Mouse (Mus musculus) forebrain, embryonic 13.5 days (tissue): ENCODE measurements around the gene Smyd2. TPM values are rescaled to one million over a fixed set of nuclear protein-coding genes. Genes with fewer than 3 reads are reported as not detected.

Source experiments
- ATAC-seq: fragments of 200-750 bp; cut with Nextera tagmentation; 2 replicates; pipeline ENCODE4 v1.8.0; 2017
- H3K27ac ChIP-seq: fragments of 300-500 bp; sonication (generic); 2 replicates; pipeline ENCODE4 v1.5.1; 2015; ENCODE audit warnings: inconsistent platforms, mild to moderate bottlenecking, moderate library complexity
- H3K27me3 ChIP-seq: fragments of 300-500 bp; sonication (generic); 2 replicates; pipeline ENCODE4 v1.6.1; 2015; ENCODE audit warnings: mild to moderate bottlenecking, inconsistent platforms
- H3K36me3 ChIP-seq: fragments of 300-500 bp; sonication (generic); 2 replicates; pipeline ENCODE4 v1.6.1; 2015; ENCODE audit warnings: mild to moderate bottlenecking, inconsistent platforms; ENCODE audit not compliant: poor library complexity, severe bottlenecking
- H3K4me1 ChIP-seq: fragments of 300-500 bp; sonication (generic); 2 replicates; pipeline ENCODE4 v1.6.1; 2015; ENCODE audit warnings: inconsistent platforms
- H3K4me2 ChIP-seq: fragments of 300-500 bp; sonication (generic); 2 replicates; pipeline ENCODE4 v1.6.1; 2015; ENCODE audit warnings: inconsistent platforms, mild to moderate bottlenecking, moderate library complexity
- H3K4me3 ChIP-seq: fragments of 300-500 bp; sonication (generic); 2 replicates; pipeline ENCODE4 v1.5.1; 2015; ENCODE audit warnings: mild to moderate bottlenecking, inconsistent platforms
- H3K9ac ChIP-seq: fragments of 300-500 bp; sonication (generic); 2 replicates; pipeline ENCODE4 v1.6.1; 2015; ENCODE audit warnings: mild to moderate bottlenecking, inconsistent platforms
- H3K9me3 ChIP-seq: fragments of 300-500 bp; sonication (generic); replicated peaks from 2 replicates; pipeline ENCODE4 v1.6.1; 2016; ENCODE audit warnings: inconsistent platforms
- WGBS: fragments of 180-500 bp; shearing (Covaris S2); methylation state at CpG from one replicate; pipeline ENCODE4 v1.1.7; 2015; 5-methylcytosine and 5-hydroxymethylcytosine counted together
- polyA plus RNA-seq: library from polyadenylated mRNA; unstranded; fragments of >200 nt; fragmentation: Nextera tagmentation; extraction: Ambion mirVana; gene quantifications from 2 replicates; pipeline ENCODE4 v1.2.1, GENCODE M21; 2015

The Smyd2 gene
- polyA plus RNA-seq, 1 experiment from 2014 or later = 41.9 TPM

DNA sequence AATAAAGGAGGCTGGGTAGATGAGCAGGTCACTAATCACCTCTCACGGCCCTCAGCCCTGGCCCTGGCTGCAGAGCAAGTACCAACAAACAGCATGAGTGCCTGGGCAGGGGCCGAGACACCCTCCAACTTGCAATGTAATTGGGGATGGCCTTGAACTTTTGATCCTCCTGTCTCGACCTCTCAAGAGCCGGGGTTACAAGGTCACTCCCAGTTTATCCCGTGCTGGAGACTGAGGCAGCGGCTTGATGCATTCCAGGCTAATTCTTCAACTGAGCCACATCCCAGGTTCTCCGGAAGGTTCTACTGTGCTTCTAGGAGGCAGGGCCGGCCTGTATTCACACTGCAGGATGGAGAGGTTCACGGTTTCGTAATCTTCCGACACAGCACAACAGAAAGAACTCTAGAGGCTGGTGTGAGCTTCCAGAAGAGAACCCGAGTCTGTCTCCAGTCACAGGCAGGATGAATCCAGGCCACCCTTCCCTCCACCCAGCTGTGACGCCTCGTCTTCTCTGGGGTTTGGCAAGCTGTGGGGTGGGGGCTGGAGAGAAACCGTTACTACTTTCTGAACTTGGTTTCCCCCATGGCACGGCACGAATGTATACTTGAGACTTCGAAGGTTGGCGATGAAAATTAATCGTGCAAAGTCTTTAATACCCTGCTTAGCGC lies 8.9 kb downstream of the Smyd2 start:
- no peak overlapping the region for H3K4me3 ChIP-seq
- H3K9me3 ChIP-seq = no peaks in the 10 kb centered on the region
- no peak overlapping the region for H3K4me2 ChIP-seq
- peaks cover 33% of the 10 kb centered on the region for H3K4me1 ChIP-seq
- ATAC-seq = no peak
- H3K27ac ChIP-seq = no peak overlapping the region
- WGBS = 88% methylated on average over 21 of the region's 21 CpGs
- 0 out of 2 replicates have a peak, but pooled peaks cover 5% of the 10 kb centered on the region for H3K36me3 ChIP-seq
- no peak overlapping the region for H3K9ac ChIP-seq
- peaks cover 2% of the 10 kb centered on the region; the same call in 1 of the 2 replicates for H3K27me3 ChIP-seq

GRCm38 (mm10) chr1:189910685-189911345 lies 11.3 kb downstream of the Smyd2 start:
- no peak overlapping the region for H3K4me3 ChIP-seq
- no peaks in the 10 kb centered on the region for H3K9me3 ChIP-seq
- 0 out of 2 replicates have a peak, but pooled peaks cover 5% of the 10 kb centered on the region for H3K36me3 ChIP-seq
- H3K4me1 ChIP-seq = peaks cover 25% of the 10 kb centered on the region
- 0 out of 2 replicates have a peak, but pooled peaks have one; percentile 33 for ATAC-seq
- H3K9ac ChIP-seq = no peak overlapping the region
- H3K4me2 ChIP-seq = no peak overlapping the region
- no peaks in the 10 kb centered on the region; the same call in 1 of the 2 replicates for H3K27me3 ChIP-seq
- WGBS = 72% methylated on average over 13 of the region's 13 CpGs
- no peak overlapping the region for H3K27ac ChIP-seq

GRCm38 (mm10) chr1:189903169-189903568 lies 19.0 kb downstream of the Smyd2 start:
- H3K4me2 ChIP-seq = no peak overlapping the region
- H3K27me3 ChIP-seq = no peaks in the 10 kb centered on the region
- 78% methylated on average over 11 of the region's 11 CpGs for WGBS
- peaks cover 9% of the 10 kb centered on the region; the same call in 1 of the 2 replicates for H3K36me3 ChIP-seq
- no peaks in the 10 kb centered on the region for H3K9me3 ChIP-seq
- H3K4me3 ChIP-seq = no peak overlapping the region
- no peak overlapping the region for H3K9ac ChIP-seq
- no peak for ATAC-seq
- H3K27ac ChIP-seq = no peak overlapping the region
- H3K4me1 ChIP-seq = peaks cover 2% of the 10 kb centered on the region

- 97% methylated on average over 9 of the region's 9 CpGs for WGBS
- Histone ChIP-seq H3K9ac (no peak overlapping the region), H3K27ac (no peak overlapping the region), H3K4me2 (no peak overlapping the region), H3K9me3 (no peaks in the 10 kb centered on the region), H3K4me1 (peaks cover 9% of the 10 kb centered on the region), H3K36me3 (peaks cover 9% of the 10 kb centered on the region; the same call in 1 of the 2 replicates), H3K27me3 (no peaks in the 10 kb centered on the region), H3K4me3 (no peak overlapping the region)
- ATAC-seq = no peak
Measured at GRCm38 (mm10) chr1:189902413-189902812, 19.8 kb downstream of the Smyd2 start.

DNA sequence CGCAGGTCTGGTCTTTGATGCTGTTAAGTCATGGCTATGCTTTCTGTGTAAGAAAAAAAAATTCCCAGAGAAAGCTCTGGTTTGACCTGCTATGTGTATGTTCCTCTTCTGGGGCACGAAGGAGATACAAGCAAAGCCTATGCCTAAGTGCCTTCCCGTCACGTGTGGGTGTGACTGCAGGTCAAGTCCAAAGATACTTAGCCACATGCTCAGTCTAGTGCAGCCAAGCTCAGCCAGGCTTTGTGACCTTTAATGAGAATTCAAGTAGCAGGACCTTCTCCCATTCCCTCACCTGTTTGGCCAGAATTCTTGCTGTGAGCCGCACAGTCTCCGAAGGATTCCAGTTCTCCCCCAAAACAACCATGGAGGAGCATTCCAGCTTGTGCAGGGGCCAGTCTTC lies 22.6 kb downstream of the Smyd2 start:
- H3K4me1 ChIP-seq = peaks cover 9% of the 10 kb centered on the region
- H3K4me2 ChIP-seq = no peak overlapping the region
- no peak overlapping the region for H3K9ac ChIP-seq
- no peaks in the 10 kb centered on the region for H3K9me3 ChIP-seq
- H3K36me3 ChIP-seq = peaks cover 23% of the 10 kb centered on the region
- H3K4me3 ChIP-seq = no peak overlapping the region
- H3K27me3 ChIP-seq = no peaks in the 10 kb centered on the region
- H3K27ac ChIP-seq = no peak overlapping the region
- 97% methylated on average over 6 of the region's 6 CpGs for WGBS
- ATAC-seq = no peak

DNA sequence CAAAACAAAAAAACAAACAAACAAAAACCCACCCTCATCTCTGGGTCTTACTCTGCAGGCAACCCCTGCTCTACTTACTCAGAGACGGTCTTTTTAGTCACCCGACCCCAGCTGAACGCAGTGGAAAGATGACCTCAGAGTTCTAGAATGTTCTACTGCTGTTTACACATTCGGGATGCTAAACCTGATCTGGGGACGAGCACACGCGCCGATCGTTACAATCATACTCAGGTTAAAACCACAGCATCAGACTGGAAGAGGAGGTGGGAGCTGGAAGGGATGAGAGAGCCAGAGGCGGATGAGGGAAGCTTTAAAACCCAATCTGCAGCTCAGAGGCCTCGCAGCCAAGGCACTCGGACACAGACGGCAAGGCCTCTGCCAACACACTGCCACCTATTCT lies 23.5 kb downstream of the Smyd2 start:
- Histone ChIP-seq H3K9me3 (no peaks in the 10 kb centered on the region), H3K27me3 (no peaks in the 10 kb centered on the region), H3K36me3 (peaks cover 27% of the 10 kb centered on the region), H3K27ac (no peak overlapping the region), H3K9ac (no peak overlapping the region), H3K4me3 (no peak overlapping the region), H3K4me2 (no peak overlapping the region), H3K4me1 (peaks cover 16% of the 10 kb centered on the region)
- WGBS = 87% methylated on average over 13 of the region's 13 CpGs
- no peak for ATAC-seq

DNA sequence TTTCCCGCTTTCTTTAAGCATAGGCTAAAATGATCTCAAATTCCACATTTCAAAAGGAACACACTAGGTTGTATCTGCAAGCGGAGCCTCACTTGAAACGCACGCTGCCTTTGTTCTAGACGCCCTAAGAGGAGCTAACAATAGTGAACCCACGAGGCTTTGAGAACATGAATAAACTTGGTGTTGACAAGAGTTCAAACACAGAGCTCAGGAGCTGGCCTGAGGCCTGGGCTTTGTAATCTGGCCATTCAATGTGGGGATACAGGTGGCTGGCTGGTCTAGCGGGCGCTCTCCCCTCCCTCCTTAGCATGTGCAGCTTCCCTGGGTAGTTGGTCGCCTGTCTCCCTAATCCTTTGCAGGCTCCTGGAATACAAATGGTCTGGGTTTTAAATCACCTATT lies 24.3 kb downstream of the Smyd2 start:
- Histone ChIP-seq H3K4me3 (no peak overlapping the region), H3K4me1 (peaks cover 16% of the 10 kb centered on the region), H3K4me2 (no peak overlapping the region), H3K9ac (no peak overlapping the region), H3K27me3 (no peaks in the 10 kb centered on the region), H3K36me3 (peaks cover 35% of the 10 kb centered on the region), H3K27ac (no peak overlapping the region), H3K9me3 (no peaks in the 10 kb centered on the region)
- no peak for ATAC-seq
- WGBS = 18% methylated on average over 9 of the region's 9 CpGs

GRCm38 (mm10) chr1:189894191-189894590 lies 28.0 kb downstream of the Smyd2 start:
- Histone ChIP-seq H3K4me2 (no peak overlapping the region), H3K9me3 (no peaks in the 10 kb centered on the region), H3K4me1 (peaks cover 16% of the 10 kb centered on the region), H3K4me3 (no peak overlapping the region), H3K9ac (no peak overlapping the region), H3K27me3 (no peaks in the 10 kb centered on the region), H3K27ac (no peak overlapping the region), H3K36me3 (peaks cover 31% of the 10 kb centered on the region)
- no peak for ATAC-seq
- WGBS = 64% methylated on average over 9 of the region's 9 CpGs

- peaks cover 7% of the 10 kb centered on the region for H3K4me1 ChIP-seq
- H3K36me3 ChIP-seq = peaks cover 9% of the 10 kb centered on the region; the same call in 1 of the 2 replicates
- H3K4me3 ChIP-seq = no peak overlapping the region
- no peak overlapping the region for H3K4me2 ChIP-seq
- no peak for ATAC-seq
- 73% methylated on average over 10 of the region's 10 CpGs for WGBS
- no peak overlapping the region for H3K27ac ChIP-seq
- H3K9ac ChIP-seq = no peak overlapping the region
- peaks cover 4% of the 10 kb centered on the region; the same call in 1 of the 2 replicates for H3K27me3 ChIP-seq
- no peaks in the 10 kb centered on the region for H3K9me3 ChIP-seq
Measured at GRCm38 (mm10) chr1:189888749-189889148, 33.4 kb downstream of the Smyd2 start.

DNA sequence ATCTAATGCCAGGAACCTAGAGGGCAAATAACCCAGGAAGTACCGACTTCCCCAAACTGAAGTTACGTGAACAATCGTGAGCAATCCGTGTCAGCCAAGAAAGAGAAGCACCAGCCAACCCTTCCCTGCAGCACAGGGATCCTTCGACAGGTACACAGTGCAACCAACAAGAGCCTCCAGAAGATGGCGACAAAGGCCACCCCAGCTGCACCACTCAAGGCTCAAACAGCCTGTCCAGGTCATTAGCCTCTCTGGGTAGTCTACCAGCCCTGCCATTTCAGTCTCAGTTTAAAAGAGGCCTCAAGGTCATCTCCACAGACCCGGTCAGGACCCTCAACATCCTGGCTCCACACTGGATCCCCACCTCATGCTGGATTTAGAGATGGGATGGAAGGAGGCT lies 34.6 kb downstream of the Smyd2 start:
- Histone ChIP-seq H3K4me2 (no peak overlapping the region), H3K4me3 (no peak overlapping the region), H3K36me3 (no peaks in the 10 kb centered on the region), H3K9me3 (no peaks in the 10 kb centered on the region), H3K27ac (no peak overlapping the region), H3K4me1 (peaks cover 7% of the 10 kb centered on the region), H3K27me3 (peaks cover 4% of the 10 kb centered on the region; the same call in 1 of the 2 replicates), H3K9ac (no peak overlapping the region)
- WGBS = 27% methylated on average over 7 of the region's 7 CpGs
- ATAC-seq = peak; percentile 79

GRCm38 (mm10) chr1:189885975-189886374 lies 36.2 kb downstream of the Smyd2 start:
- no peaks in the 10 kb centered on the region for H3K36me3 ChIP-seq
- ATAC-seq = no peak
- 86% methylated on average over 6 of the region's 6 CpGs for WGBS

DNA sequence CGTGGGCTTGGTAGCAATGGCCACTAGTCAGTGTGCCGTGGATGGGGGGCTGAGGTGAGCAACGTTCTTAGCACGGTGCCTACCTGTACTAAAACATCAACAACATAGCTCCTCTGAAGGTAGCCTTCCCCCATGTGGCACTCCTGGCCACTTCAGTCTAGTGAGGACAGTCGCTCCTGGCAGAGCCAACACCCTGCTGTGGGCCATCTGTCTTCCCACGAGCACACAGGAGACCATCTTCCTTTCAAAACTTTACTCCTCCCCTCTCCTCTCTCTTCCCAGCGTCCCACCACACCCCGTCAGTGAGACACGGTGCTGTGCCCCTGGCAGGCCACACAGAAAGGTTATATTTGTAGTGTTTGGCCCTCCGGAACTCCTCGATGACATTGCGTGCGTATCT lies 37.2 kb downstream of the Smyd2 start:
- peaks cover 4% of the 10 kb centered on the region; the same call in 1 of the 2 replicates for H3K27me3 ChIP-seq
- no peak overlapping the region for H3K4me3 ChIP-seq
- H3K9me3 ChIP-seq = no peaks in the 10 kb centered on the region
- H3K4me1 ChIP-seq = peaks cover 7% of the 10 kb centered on the region
- no peak overlapping the region for H3K4me2 ChIP-seq
- ATAC-seq = no peak
- H3K9ac ChIP-seq = no peak overlapping the region
- no peak overlapping the region for H3K27ac ChIP-seq
- H3K36me3 ChIP-seq = no peaks in the 10 kb centered on the region
- 65% methylated on average over 13 of the region's 13 CpGs for WGBS

More at GRCm38 (mm10) chr1:189885975-189886374, 36.2 kb downstream of the Smyd2 start:
- Histone ChIP-seq H3K27me3 (peaks cover 4% of the 10 kb centered on the region; the same call in 1 of the 2 replicates), H3K9ac (no peak overlapping the region), H3K4me3 (no peak overlapping the region), H3K27ac (no peak overlapping the region), H3K4me1 (peaks cover 7% of the 10 kb centered on the region), H3K9me3 (no peaks in the 10 kb centered on the region), H3K4me2 (no peak overlapping the region)
